Mouse (Mus musculus) forebrain, postnatal 0 days (tissue): ENCODE results near the gene Plcl2. TPM values are rescaled to one million over a fixed set of nuclear protein-coding genes. Genes with fewer than 3 reads are reported as not detected.
"Not testable (repeated sequence)": the region's sequence is repeated elsewhere in the genome, so short reads cannot be mapped to it uniquely, and the experiment has no call there.

Experiments used
- ATAC-seq: fragments of 200-750 bp; cut with Nextera tagmentation; 2 replicates; pipeline ENCODE4 v1.8.0; 2017; ENCODE audit warnings: mild to moderate bottlenecking, moderate library complexity
- DNase-seq: peaks from one replicate; pipeline ENCODE4 v3.0.0-alpha.2; 2015
- H3K27ac ChIP-seq: fragments of 300-500 bp; sonication (generic); 2 replicates; pipeline ENCODE4 v1.5.1; 2014; ENCODE audit warnings: low read depth, mild to moderate bottlenecking, antibody characterized with exemption, low read length, moderate library complexity, mixed read lengths
- H3K27me3 ChIP-seq: fragments of 300-500 bp; sonication (generic); 2 replicates; pipeline ENCODE4 v1.6.1; 2014; ENCODE audit warnings: mild to moderate bottlenecking, low read length, mixed read lengths; ENCODE audit not compliant: insufficient read depth
- H3K36me3 ChIP-seq: fragments of 300-500 bp; sonication (generic); 2 replicates; pipeline ENCODE4 v1.6.1; 2014; ENCODE audit warnings: mild to moderate bottlenecking, moderate library complexity; ENCODE audit not compliant: insufficient read depth
- H3K4me1 ChIP-seq: fragments of 300-500 bp; sonication (generic); 2 replicates; pipeline ENCODE4 v1.6.1; 2014; ENCODE audit warnings: antibody characterized with exemption; ENCODE audit not compliant: insufficient read depth
- H3K4me2 ChIP-seq: fragments of 300-500 bp; sonication (generic); 2 replicates; pipeline ENCODE4 v1.6.1; 2014; ENCODE audit warnings: low read depth, mild to moderate bottlenecking, moderate library complexity
- H3K4me3 ChIP-seq: fragments of 300-500 bp; sonication (generic); 2 replicates; pipeline ENCODE4 v1.5.1; 2014; ENCODE audit warnings: low read depth, low read length, mixed read lengths
- H3K9ac ChIP-seq: fragments of 300-500 bp; sonication (generic); 2 replicates; pipeline ENCODE4 v1.6.1; 2014; ENCODE audit warnings: mild to moderate bottlenecking
- H3K9me3 ChIP-seq: fragments of 300-500 bp; sonication (generic); 2 replicates; pipeline ENCODE4 v1.6.1; 2016; ENCODE audit warnings: low read length
- CTCF ChIP-seq: sonication (generic); IDR thresholded peaks from 2 replicates; pipeline ENCODE4 v1.5.1; 2016; ENCODE audit warnings: antibody characterized with exemption, control low read depth, low read depth
- WGBS: fragments of 180-500 bp; shearing (Covaris S2); extraction: QIAGEN DNeasy Blood & Tissue Kit; methylation state at CpG from one replicate; pipeline ENCODE4 v1.1.7; 2014; 5-methylcytosine and 5-hydroxymethylcytosine counted together
- polyA plus RNA-seq: library from polyadenylated mRNA; unstranded; fragments of >200 nt; fragmentation: Nextera tagmentation; extraction: Ambion mirVana; gene quantifications from 2 replicates; pipeline ENCODE4 v1.2.1, GENCODE M21; 2015
- total RNA-seq: library from RNA; depleted of rRNA; stranded (reverse); fragments of >200 nt; gene quantifications from 2 replicates; pipeline ENCODE4 v1.2.3, GENCODE M21; 2014

Gene Plcl2
- total and polyA plus RNA-seq, 2 experiments from 2014 or later = 9.8 to 59.3 TPM

DNA sequence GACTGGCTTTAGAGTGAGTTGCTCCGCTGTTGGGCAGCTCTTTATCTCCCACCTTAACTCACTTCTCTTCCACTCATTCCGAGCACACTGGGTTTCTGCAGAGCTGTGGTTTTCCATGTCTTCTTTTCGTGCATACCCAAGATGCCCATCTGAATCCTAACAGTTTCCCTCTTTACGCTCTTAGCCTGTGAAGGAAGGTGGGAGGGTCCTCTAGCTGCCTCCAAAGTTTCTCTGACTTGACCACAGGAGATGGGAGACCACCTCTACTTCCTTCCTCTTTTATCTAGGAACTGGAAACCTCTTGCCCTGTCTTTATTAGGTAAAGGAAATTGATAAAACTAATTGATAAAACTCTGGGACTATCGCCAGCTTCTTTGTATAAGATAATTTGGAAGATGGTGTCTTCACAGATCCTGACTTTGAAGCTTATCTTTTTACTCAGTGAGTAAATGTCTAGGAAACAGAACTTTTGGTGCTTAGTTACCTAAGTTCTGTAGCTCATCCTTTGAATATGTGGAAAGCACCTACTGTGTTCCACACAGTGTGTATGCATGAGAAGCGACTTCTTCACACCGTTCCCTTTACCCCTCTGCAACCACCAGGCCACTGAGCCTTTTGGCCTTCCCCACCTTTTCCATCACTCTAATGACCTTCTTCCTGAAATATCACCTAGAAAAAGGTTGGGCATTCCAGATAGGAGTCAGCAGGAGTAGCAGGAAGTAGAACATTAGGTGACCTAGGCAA, 111.8 kb downstream of the Plcl2 start:
- WGBS = 94% methylated on average over 7 of the region's 7 CpGs
- Histone ChIP-seq H3K36me3 (peaks cover 3% of the 10 kb centered on the region; the same call in 1 of the 2 replicates), H3K4me2 (no peak overlapping the region), H3K9me3 (no peaks in the 10 kb centered on the region), H3K27ac (no peak overlapping the region), H3K4me1 (no peaks in the 10 kb centered on the region), H3K9ac (no peak overlapping the region), H3K27me3 (no peaks in the 10 kb centered on the region), H3K4me3 (no peak overlapping the region)
- no peak for DNase-seq
- TF ChIP-seq CTCF = no peak
- no peak for ATAC-seq

DNA sequence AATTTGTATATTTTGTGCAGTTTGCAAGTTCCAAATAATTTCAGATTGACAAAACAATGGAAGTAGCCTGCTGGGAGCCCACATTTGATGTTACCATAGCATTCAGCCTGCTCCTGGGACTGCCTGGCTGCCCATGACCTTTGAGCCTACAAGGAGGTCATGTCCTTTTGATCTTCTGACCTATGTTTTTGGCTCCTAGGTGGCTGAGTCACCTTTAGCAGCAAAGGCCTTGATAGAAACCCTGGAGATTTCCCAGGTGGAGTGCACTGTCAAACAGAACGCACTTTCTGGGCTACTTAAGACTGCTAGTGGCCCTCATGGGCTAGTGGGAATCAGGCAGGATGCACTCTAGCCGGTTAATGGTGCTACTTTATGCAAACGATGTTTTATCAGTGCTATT, 112.8 kb downstream of the Plcl2 start:
- Histone ChIP-seq H3K4me1 (no peaks in the 10 kb centered on the region), H3K9ac (no peak overlapping the region), H3K4me3 (no peak overlapping the region), H3K4me2 (no peak overlapping the region), H3K9me3 (no peaks in the 10 kb centered on the region), H3K27ac (no peak overlapping the region), H3K27me3 (no peaks in the 10 kb centered on the region), H3K36me3 (no peaks in the 10 kb centered on the region; the same call in 1 of the 2 replicates)
- ATAC-seq = no peak
- whole genome bisulfite sequencing = 75% methylated on average over 3 of the region's 3 CpGs
- no peak for DNase-seq
- TF ChIP-seq CTCF = no peak

- H3K9me3 ChIP-seq = no peaks in the 10 kb centered on the region
- no peaks in the 10 kb centered on the region for H3K4me1 ChIP-seq
- no peak overlapping the region for H3K4me2 ChIP-seq
- no peak for TF ChIP-seq CTCF
- ATAC-seq = no peak
- no peaks in the 10 kb centered on the region for H3K27me3 ChIP-seq
- H3K4me3 ChIP-seq = no peak overlapping the region
- 92% methylated on average over 4 of the region's 4 CpGs for WGBS
- no peak for DNase-seq
- H3K9ac ChIP-seq = no peak overlapping the region
- no peaks in the 10 kb centered on the region; the same call in 1 of the 2 replicates for H3K36me3 ChIP-seq
- no peak overlapping the region for H3K27ac ChIP-seq
These were observed 116.4 kb downstream of the Plcl2 start for GRCm38 (mm10) chr17:50625584-50625983.

DNA sequence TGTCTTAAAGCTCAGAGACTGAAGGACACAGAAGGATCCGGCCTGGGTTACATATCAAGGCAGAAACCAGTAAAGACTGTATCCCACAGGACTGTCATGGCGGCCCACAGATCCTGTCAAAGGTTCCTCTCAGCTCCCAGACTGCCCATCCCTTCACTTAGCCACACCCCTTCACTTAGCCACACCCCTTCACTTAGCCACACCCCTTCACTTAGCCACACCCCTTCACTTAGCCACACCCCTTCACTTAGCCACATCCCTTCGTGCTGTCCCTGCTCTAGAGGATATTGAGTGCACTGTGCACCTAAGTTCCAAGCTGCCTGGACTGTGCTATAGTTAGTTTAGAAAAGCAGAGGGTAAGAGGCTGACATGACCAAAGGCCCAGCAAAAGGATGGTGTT, 118.5 kb downstream of the Plcl2 start:
- DNase-seq (no peak), ATAC-seq (no peak)
- Histone ChIP-seq H3K4me1 (no peaks in the 10 kb centered on the region), H3K9me3 (no peaks in the 10 kb centered on the region), H3K4me3 (no peak overlapping the region), H3K27ac (no peak overlapping the region), H3K9ac (no peak overlapping the region), H3K36me3 (no peaks in the 10 kb centered on the region; the same call in 1 of the 2 replicates), H3K27me3 (no peaks in the 10 kb centered on the region), H3K4me2 (no peak overlapping the region)
- TF ChIP-seq CTCF = no peak
- 98% methylated on average over 3 of the region's 3 CpGs for WGBS

- no peak overlapping the region for H3K9ac ChIP-seq
- TF ChIP-seq CTCF = peak; percentile 63
- no peaks in the 10 kb centered on the region for H3K9me3 ChIP-seq
- peak; percentile 29 for DNase-seq
- ATAC-seq = peak; percentile 59; the same call in 1 of the 2 replicates
- H3K4me3 ChIP-seq = no peak overlapping the region
- no peak overlapping the region for H3K27ac ChIP-seq
- H3K4me2 ChIP-seq = no peak overlapping the region
- no peaks in the 10 kb centered on the region for H3K27me3 ChIP-seq
- H3K36me3 ChIP-seq = no peaks in the 10 kb centered on the region; the same call in 1 of the 2 replicates
- no peaks in the 10 kb centered on the region for H3K4me1 ChIP-seq
These were observed 119.5 kb downstream of the Plcl2 start for GRCm38 (mm10) chr17:50628716-50629115.

DNA sequence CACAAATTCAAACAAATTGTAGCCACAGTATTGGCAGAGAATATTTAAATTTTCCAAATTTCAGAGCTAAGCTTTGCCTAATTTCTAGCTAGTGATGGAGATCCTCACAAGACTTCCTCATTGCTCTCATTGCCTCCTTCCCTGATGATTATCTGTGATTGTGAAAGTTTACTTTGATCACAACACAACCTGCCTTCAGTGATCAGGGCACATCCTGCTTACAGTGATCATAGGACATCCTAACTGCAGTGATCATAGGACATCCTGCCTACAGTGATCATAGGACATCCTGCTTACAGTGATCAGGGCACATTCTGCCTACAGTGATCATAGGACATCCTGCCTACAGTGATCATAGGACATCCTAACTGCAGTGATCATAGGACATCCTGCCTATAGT, 121.8 kb downstream of the Plcl2 start:
- not testable (repeated sequence) for H3K9me3 ChIP-seq, H3K4me3 ChIP-seq, H3K4me2 ChIP-seq, H3K27ac ChIP-seq, DNase-seq, H3K4me1 ChIP-seq, ATAC-seq, H3K36me3 ChIP-seq, H3K27me3 ChIP-seq, H3K9ac ChIP-seq

DNA sequence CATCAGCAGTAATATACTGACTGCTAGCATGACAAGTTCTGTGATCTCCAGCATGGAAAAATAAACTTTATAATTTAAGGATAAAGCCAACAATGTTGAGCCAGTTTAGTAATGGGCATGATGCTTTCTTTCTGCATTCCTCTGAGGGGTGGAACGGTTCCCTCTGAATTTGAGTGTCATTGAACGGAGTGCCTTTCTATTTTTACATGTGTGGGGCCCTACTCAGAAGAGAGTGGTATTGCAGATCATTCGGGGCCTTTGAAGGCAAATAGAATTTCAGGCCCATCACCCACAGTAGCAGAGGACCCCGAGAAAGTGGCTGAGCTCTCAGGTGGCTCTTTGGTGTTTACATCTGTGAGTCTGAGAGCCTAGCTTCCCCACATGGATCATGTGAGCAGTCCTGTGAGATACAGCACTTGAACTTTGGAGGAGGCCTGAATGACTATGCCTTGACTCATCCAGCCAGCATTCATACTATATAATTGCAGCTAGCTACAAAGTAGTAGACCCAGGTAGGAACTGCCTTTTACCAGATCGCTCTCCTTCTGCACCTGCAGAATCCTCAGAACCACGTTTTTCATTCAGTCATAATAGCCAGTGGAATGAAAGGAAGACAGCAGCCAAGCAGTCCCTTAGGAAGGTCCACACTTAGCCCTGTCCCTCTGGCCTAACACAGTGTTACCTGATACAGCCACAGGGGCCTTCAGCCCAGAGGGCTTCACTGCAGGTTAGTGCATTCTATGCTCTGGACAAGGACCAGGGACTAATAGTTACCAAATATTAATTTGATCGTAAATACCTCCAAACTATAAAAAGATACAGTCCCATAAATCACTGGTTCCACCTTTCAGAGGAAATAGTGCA, 125.0 kb downstream of the Plcl2 start:
- no peak for TF ChIP-seq CTCF
- DNase-seq (no peak), ATAC-seq (no peak)
- no peak overlapping the region for H3K4me3 ChIP-seq
- no peak overlapping the region for H3K4me2 ChIP-seq
- H3K36me3 ChIP-seq = no peaks in the 10 kb centered on the region
- no peaks in the 10 kb centered on the region for H3K9me3 ChIP-seq
- H3K4me1 ChIP-seq = no peaks in the 10 kb centered on the region
- no peak overlapping the region for H3K9ac ChIP-seq
- H3K27ac ChIP-seq = no peak overlapping the region
- WGBS = 76% methylated on average over 7 of the region's 7 CpGs
- H3K27me3 ChIP-seq = no peaks in the 10 kb centered on the region
